In genomic region chr4:32238366-32238854, GRCm38 (mm10) we compare ENCODE assay signal across 8 mouse cellular contexts. TPM values are rescaled to one million over a fixed set of nuclear protein-coding genes. Genes with fewer than 3 reads are reported as not detected.
A peak's percentile ranks its signal among the peaks of the same experiment; 100 is the strongest.
DNase-seq lines count a peak whose midpoint lies in the region; ATAC-seq lines count a peak whose summit lies in the region.

Gene Bach2 (plus strand): TSS chr4:32238804.

- peak; percentile 77 for ATAC-seq in inflammation-experienced regulatory T-cells, adult 6 months
- ATAC-seq in megakaryocyte progenitor cell, adult 5-6 weeks (replicated peaks; ENCODE audit: poor library complexity) = peak; percentile 86

- peak; percentile 70 for DNase-seq in WW6 (ENCODE audit: low read depth, low spot score)
- peak; percentile 88 to 89 for DNase-seq in cerebellum, postnatal 36 days
- peak; percentile 81 for DNase-seq in gastrocnemius, postnatal 10 days
- DNase-seq in left cerebral cortex, adult 9 months (ENCODE audit: low spot score in 2 of 2) = peak; percentile 70 to 92
- peak; percentile 90 for DNase-seq in right cerebral cortex, postnatal 25 days
- peak; percentile 79 to 89 for DNase-seq in urinary bladder, postnatal 36 days (ENCODE audit: low spot score in 2 of 2)

RNA-seq across cellular contexts. Expression of gene Bach2, which starts in this region (rescaled TPM):
- total RNA-seq in gastrocnemius, postnatal 10 days (2021) = 10 to 100 TPM in 1 of 2 experiments, 1 to 10 TPM in 1; 8.7 to 10.9 TPM
- polyA plus RNA-seq in inflammation-experienced regulatory T-cells, adult 6 months (2017; shearing (Covaris generic)) = 10 to 100 TPM in 2 of 3 experiments, 1 to 10 TPM in 1; 1.9 to 18.4 (median 14.6) TPM
- total RNA-seq in megakaryocyte progenitor cell, adult 5-6 weeks (2015) = 3.1 and 3.8 TPM in 2 replicates
- 0.37 and 0.61 TPM in 2 replicates for total RNA-seq in megakaryocyte progenitor cell, adult 5-6 weeks (2017)

Comparison
In these comparisons a context has a peak if more than half of its experiments do, and no peak if none do; other contexts are left out.
1. Peak in every context shown above with its lines: DNase-seq and ATAC-seq.